Mouse (Mus musculus): ENCODE data around the gene 2810004N23Rik. TPM values are rescaled to one million over a fixed set of nuclear protein-coding genes. Genes with fewer than 3 reads are reported as not detected.

Gene 2810004N23Rik
- 27.1 TPM for polyA plus RNA-seq (2012; fragmentation: generic; extraction: Trizol)

DNA sequence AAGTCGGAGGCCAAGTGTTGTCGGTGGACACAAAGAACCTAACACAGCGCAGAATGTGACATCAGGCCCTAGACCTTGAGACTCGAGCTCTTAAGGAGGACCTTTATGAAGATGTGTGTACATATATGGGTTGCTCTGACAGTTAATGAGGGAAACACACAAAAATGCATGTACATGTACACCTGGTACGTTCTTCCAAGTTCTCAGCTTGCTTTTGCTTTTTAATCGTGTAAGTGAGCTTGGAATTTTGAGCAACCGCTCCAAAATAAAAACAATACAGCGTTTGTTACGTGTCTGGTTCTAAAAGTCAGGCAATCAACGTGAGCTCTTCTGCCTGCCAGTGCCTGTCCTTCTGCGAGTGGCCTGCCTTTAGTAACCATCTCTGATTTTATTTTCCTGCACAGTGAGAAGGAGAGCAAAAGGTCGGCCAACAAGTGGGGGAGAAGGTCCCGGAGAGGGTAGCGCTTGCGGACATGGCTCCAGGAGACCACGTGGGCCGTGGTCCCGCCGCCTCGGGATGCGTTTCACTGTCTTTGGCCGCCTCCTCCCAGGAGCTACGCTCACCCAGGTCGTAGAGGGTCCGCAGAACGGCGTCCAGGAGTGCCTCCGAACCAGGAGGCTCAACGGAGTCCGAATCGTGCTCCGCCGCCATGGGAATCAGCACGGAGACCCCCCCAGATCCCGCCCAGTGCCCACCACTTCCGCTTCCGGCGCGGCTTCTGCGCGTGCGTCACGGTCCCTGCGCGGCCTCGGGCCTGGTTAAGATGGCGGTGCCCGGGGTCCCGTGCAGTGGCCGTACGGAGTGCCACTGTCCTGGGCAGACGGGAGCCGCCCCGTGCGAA, at the start of gene 2810004N23Rik, which contains the start of gene Gnpat:
TSS of gene 2810004N23Rik (minus strand) at position 800 of the 842 bp plus-strand sequence.
TSS of gene Gnpat (plus strand) at position 713 of the 842 bp plus-strand sequence.
- no peak for TF ChIP-seq MAX (IDR thresholded peaks at IDR 0.05; ENCODE audit: low read depth)
- TF ChIP-seq POLR2A (IDR thresholded peaks at IDR 0.05; ENCODE audit: insufficient read length, low read depth), result peak; percentile 92
- TF ChIP-seq POLR2AphosphoS2 (IDR thresholded peaks at IDR 0.05; ENCODE audit: insufficient read length, low read depth), result peak; percentile 91
- TF ChIP-seq SRF (IDR thresholded peaks at IDR 0.05; ENCODE audit: control insufficient read depth, insufficient read length, low read depth), result no peak
- TF ChIP-seq USF1 (IDR thresholded peaks at IDR 0.05; ENCODE audit: low read depth), result peak; percentile 63
- peak within 1 kb of the TSS; percentile 100 for H3K4me3 ChIP-seq
- H3K36me3 ChIP-seq (ENCODE audit: control insufficient read depth, insufficient read depth), result peaks cover 13% of the 10 kb centered on the region
- peak within 1 kb of the TSS; percentile 96 for H3K4me2 ChIP-seq (ENCODE audit: low read depth)
- H3K79me2 ChIP-seq (ENCODE audit: control insufficient read depth, insufficient read depth), result peaks cover 60% of the 10 kb centered on the region
- no peaks in the 10 kb centered on the region for H3K27me3 ChIP-seq (ENCODE audit: control insufficient read depth, insufficient read depth, insufficient read length)
- peak within 1 kb of the TSS; percentile 76 for H3ac ChIP-seq (ENCODE audit: control insufficient read depth, insufficient read length)

- H3K36me3 ChIP-seq (ENCODE audit: control insufficient read depth, insufficient read depth), result peaks cover 12% of the 10 kb centered on the region
- TF ChIP-seq E2F4 (IDR thresholded peaks at IDR 0.05; ENCODE audit: insufficient read depth) (no peak), REST (IDR thresholded peaks at IDR 0.05; ENCODE audit: insufficient read depth, insufficient read length) (no peak), TCF12 (IDR thresholded peaks at IDR 0.05; ENCODE audit: insufficient read depth, poor library complexity, severe bottlenecking) (no peak)
- no peak overlapping the region for H3K4me3 ChIP-seq
- no peak overlapping the region for H3K4me2 ChIP-seq (ENCODE audit: low read depth)
- H3K79me2 ChIP-seq (ENCODE audit: control insufficient read depth, insufficient read depth), result peaks cover 3% of the 10 kb centered on the region
- no peak overlapping the region for H3ac ChIP-seq (ENCODE audit: control insufficient read depth, insufficient read length)
- no peaks in the 10 kb centered on the region for H3K27me3 ChIP-seq (ENCODE audit: control insufficient read depth, insufficient read depth, insufficient read length)
Observed at GRCm38 (mm10) chr8:124911938-124912872, 49.3 kb upstream of the 2810004N23Rik start.

- Histone ChIP-seq H3K4me2 (ENCODE audit: low read depth) (no peak overlapping the region), H3K4me3 (no peak overlapping the region), H3K79me2 (ENCODE audit: control insufficient read depth, insufficient read depth) (peaks cover 11% of the 10 kb centered on the region), H3K36me3 (ENCODE audit: control insufficient read depth, insufficient read depth) (peaks cover 14% of the 10 kb centered on the region), H3ac (ENCODE audit: control insufficient read depth, insufficient read length) (no peak overlapping the region), H3K27me3 (ENCODE audit: control insufficient read depth, insufficient read depth, insufficient read length) (no peaks in the 10 kb centered on the region)
- TF ChIP-seq CEBPB (IDR thresholded peaks at IDR 0.05; ENCODE audit: insufficient read depth, poor library complexity, severe bottlenecking) (no peak), POLR2A (IDR thresholded peaks at IDR 0.05; ENCODE audit: insufficient read length, low read depth) (no peak), MYOG (IDR thresholded peaks at IDR 0.05; ENCODE audit: control insufficient read depth in 1 of 3, insufficient read depth in 1 of 3, insufficient read length in 2 of 3, low read depth in 2 of 3) (no peak), E2F4 (IDR thresholded peaks at IDR 0.05; ENCODE audit: insufficient read depth) (no peak), REST (IDR thresholded peaks at IDR 0.05; ENCODE audit: insufficient read depth, insufficient read length) (no peak), TCF3 (IDR thresholded peaks at IDR 0.05; ENCODE audit: insufficient read length, low read depth) (no peak), TCF12 (IDR thresholded peaks at IDR 0.05; ENCODE audit: insufficient read depth, poor library complexity, severe bottlenecking) (no peak), MYOD1 (IDR thresholded peaks at IDR 0.05; ENCODE audit: control insufficient read depth in 1 of 3, insufficient read length in 2 of 3, low read depth in 2 of 3) (no peak), POLR2AphosphoS2 (IDR thresholded peaks at IDR 0.05; ENCODE audit: insufficient read length, low read depth) (no peak), MAX (IDR thresholded peaks at IDR 0.05; ENCODE audit: low read depth) (no peak), USF1 (IDR thresholded peaks at IDR 0.05; ENCODE audit: low read depth) (no peak), SRF (IDR thresholded peaks at IDR 0.05; ENCODE audit: control insufficient read depth, insufficient read length, low read depth) (no peak)
Observed at GRCm38 (mm10) chr8:124910349-124910748, 47.4 kb upstream of the 2810004N23Rik start.

DNA sequence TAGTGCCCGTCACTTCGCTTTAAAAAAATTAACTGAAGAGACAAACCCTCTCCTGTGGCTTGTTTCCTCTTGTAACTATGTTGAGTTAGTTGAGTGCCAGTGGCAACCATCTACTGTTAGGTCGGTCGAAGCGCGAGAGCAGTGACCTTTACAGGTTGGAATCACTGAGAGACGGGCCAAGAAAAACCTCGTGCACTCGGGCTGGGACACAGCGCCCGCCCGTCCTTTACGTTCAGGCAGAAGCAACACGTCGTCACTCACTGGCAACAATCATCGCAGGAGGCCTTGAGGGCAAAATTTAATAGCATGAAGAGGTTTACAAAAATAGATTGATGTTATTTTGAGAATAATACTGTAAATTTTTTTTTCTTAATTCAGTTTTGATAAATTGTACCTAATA, 47.0 kb upstream of the 2810004N23Rik start:
- peaks cover 11% of the 10 kb centered on the region for H3K79me2 ChIP-seq (ENCODE audit: control insufficient read depth, insufficient read depth)
- no peak overlapping the region for H3K4me3 ChIP-seq
- no peaks in the 10 kb centered on the region for H3K27me3 ChIP-seq (ENCODE audit: control insufficient read depth, insufficient read depth, insufficient read length)
- H3ac ChIP-seq (ENCODE audit: control insufficient read depth, insufficient read length), result no peak overlapping the region
- H3K4me2 ChIP-seq (ENCODE audit: low read depth), result no peak overlapping the region
- peaks cover 15% of the 10 kb centered on the region for H3K36me3 ChIP-seq (ENCODE audit: control insufficient read depth, insufficient read depth)
- TF ChIP-seq MAX (IDR thresholded peaks at IDR 0.05; ENCODE audit: low read depth) (no peak), REST (IDR thresholded peaks at IDR 0.05; ENCODE audit: insufficient read depth, insufficient read length) (no peak), POLR2AphosphoS2 (IDR thresholded peaks at IDR 0.05; ENCODE audit: insufficient read length, low read depth) (no peak), TCF3 (IDR thresholded peaks at IDR 0.05; ENCODE audit: insufficient read length, low read depth) (no peak), MYOD1 (IDR thresholded peaks at IDR 0.05; ENCODE audit: control insufficient read depth in 1 of 3, insufficient read length in 2 of 3, low read depth in 2 of 3) (no peak), SRF (IDR thresholded peaks at IDR 0.05; ENCODE audit: control insufficient read depth, insufficient read length, low read depth) (no peak), TCF12 (IDR thresholded peaks at IDR 0.05; ENCODE audit: insufficient read depth, poor library complexity, severe bottlenecking) (no peak), MYOG (IDR thresholded peaks at IDR 0.05; ENCODE audit: control insufficient read depth in 1 of 3, insufficient read depth in 1 of 3, insufficient read length in 2 of 3, low read depth in 2 of 3) (no peak), E2F4 (IDR thresholded peaks at IDR 0.05; ENCODE audit: insufficient read depth) (no peak), POLR2A (IDR thresholded peaks at IDR 0.05; ENCODE audit: insufficient read length, low read depth) (no peak), USF1 (IDR thresholded peaks at IDR 0.05; ENCODE audit: low read depth) (no peak), CEBPB (IDR thresholded peaks at IDR 0.05; ENCODE audit: insufficient read depth, poor library complexity, severe bottlenecking) (no peak)

Data from myocyte (in vitro differentiated cells).